Mouse (Mus musculus) forebrain, embryonic 11.5 days (tissue): ENCODE data around the gene Luc7l3. TPM values are rescaled to one million over a fixed set of nuclear protein-coding genes. Genes with fewer than 3 reads are reported as not detected.
A peak's percentile ranks its signal among the peaks of the same experiment; 100 is the strongest.

Experiments used
- ATAC-seq: fragments of 200-750 bp; cut with Nextera tagmentation; replicated peaks from 2 replicates; pipeline ENCODE4 v1.8.0; 2017; ENCODE audit warnings: moderate TSS enrichment; ENCODE audit not compliant: low FRiP score
- DNase-seq: peaks from one replicate; pipeline ENCODE4 v3.0.0-alpha.2; 2017; ENCODE audit warnings: low spot score
- H3K27ac ChIP-seq: fragments of 300-500 bp; sonication (generic); 2 replicates; pipeline ENCODE4 v1.5.1; 2014; ENCODE audit warnings: low read depth, low read length
- H3K27me3 ChIP-seq: fragments of 300-500 bp; sonication (generic); 2 replicates; pipeline ENCODE4 v1.6.1; 2014; ENCODE audit warnings: mild to moderate bottlenecking, low read length, mixed read lengths; ENCODE audit not compliant: control insufficient read depth, insufficient read depth
- H3K36me3 ChIP-seq: fragments of 300-500 bp; sonication (generic); 2 replicates; pipeline ENCODE4 v1.6.1; 2014; ENCODE audit warnings: mild to moderate bottlenecking, low read length, moderate library complexity, mixed read lengths; ENCODE audit not compliant: control insufficient read depth, insufficient read depth
- H3K4me1 ChIP-seq: fragments of 300-500 bp; sonication (generic); replicated peaks from 2 replicates; pipeline ENCODE4 v1.6.1; 2014; ENCODE audit warnings: low read length, mixed read lengths; ENCODE audit not compliant: control insufficient read depth, insufficient read depth
- H3K4me2 ChIP-seq: fragments of 300-500 bp; sonication (generic); 2 replicates; pipeline ENCODE4 v1.6.1; 2014; ENCODE audit warnings: low read depth, mild to moderate bottlenecking, low read length, moderate library complexity, mixed read lengths; ENCODE audit not compliant: severe bottlenecking
- H3K4me3 ChIP-seq: fragments of 300-500 bp; sonication (generic); 2 replicates; pipeline ENCODE4 v1.5.1; 2014; ENCODE audit warnings: low read depth, low read length
- H3K9ac ChIP-seq: fragments of 300-500 bp; sonication (generic); 2 replicates; pipeline ENCODE4 v1.6.1; 2014; ENCODE audit warnings: low read length
- H3K9me3 ChIP-seq: fragments of 300-500 bp; sonication (generic); 2 replicates; pipeline ENCODE4 v1.6.1; 2016; ENCODE audit warnings: low read length, mixed read lengths; ENCODE audit not compliant: control insufficient read depth
- WGBS: fragments of 180-500 bp; shearing (Covaris S2); extraction: QIAGEN DNeasy Blood & Tissue Kit; methylation state at CpG from one replicate; pipeline ENCODE4 v1.1.7; 2014; 5-methylcytosine and 5-hydroxymethylcytosine counted together
- polyA plus RNA-seq: library from polyadenylated mRNA; unstranded; fragments of >200 nt; fragmentation: Nextera tagmentation; extraction: Ambion mirVana; gene quantifications from 2 replicates; pipeline ENCODE4 v1.2.1, GENCODE M21; 2014

Luc7l3 gene
- polyA plus RNA-seq, 1 experiment from 2014 or later = 136 TPM

DNA sequence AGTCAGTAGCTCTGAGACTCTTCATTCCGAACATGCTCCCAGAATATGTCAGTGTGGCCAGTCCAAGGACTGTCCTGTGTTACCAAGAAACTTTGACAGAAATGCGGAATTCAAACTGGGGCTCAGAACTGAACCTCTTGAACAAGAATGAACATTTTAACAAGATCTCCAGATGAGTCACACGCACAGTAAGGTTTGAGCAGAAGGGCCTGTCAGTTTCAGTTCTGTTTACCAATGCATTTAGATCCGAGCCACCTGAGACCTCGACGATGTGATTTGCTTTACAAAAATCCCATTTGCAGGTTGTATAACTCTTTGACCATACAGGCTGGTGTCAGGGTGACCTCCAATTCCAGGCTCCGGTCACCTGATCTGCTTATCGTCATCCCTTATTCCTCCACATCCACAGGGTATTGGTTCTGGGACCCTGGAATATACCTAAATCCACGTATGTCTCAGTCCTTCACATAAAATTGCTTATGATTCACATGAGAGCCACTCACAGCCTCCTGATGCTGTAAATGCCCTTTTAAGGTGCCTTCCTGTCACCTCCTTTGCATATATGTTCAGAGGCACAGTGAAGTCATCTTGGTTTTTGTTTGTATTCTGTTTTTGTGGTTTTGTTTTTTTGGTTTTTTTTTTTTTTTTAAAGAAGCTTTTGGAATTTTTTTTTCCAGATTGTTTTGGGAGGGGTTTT lies 33.9 kb upstream of the Luc7l3 start:
- Histone ChIP-seq H3K4me1 (no peaks in the 10 kb centered on the region), H3K27me3 (no peaks in the 10 kb centered on the region), H3K27ac (no peak overlapping the region), H3K4me2 (no peak overlapping the region), H3K9ac (no peak overlapping the region), H3K9me3 (no peaks in the 10 kb centered on the region), H3K4me3 (no peak overlapping the region), H3K36me3 (no peaks in the 10 kb centered on the region)
- 90% methylated on average over 9 of the region's 9 CpGs for WGBS
- DNase-seq = no peak
- no peak for ATAC-seq

DNA sequence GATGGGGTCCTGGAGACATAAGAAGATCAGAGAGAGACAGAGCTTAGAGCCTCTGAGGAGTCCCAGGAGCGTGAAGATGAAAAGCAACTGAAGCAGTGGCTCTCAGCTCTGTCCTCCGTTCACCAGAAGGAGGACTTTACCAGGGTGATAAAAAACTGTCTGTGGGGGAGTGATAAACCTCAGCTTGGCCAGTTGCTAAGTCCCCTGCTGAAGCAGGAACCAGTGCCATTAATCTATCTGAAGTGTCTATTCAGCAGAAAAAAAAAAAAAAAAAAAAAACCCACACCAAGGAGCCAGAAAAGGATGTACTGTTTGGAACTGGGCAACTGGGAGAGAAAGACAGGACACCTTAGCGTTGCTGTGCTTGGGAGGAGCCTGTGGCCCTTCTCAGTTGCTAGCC lies 29.3 kb upstream of the Luc7l3 start:
- Histone ChIP-seq H3K36me3 (no peaks in the 10 kb centered on the region), H3K27ac (no peak overlapping the region), H3K4me3 (no peak overlapping the region), H3K27me3 (no peaks in the 10 kb centered on the region), H3K9ac (no peak overlapping the region), H3K4me1 (no peaks in the 10 kb centered on the region), H3K4me2 (no peak overlapping the region), H3K9me3 (no peaks in the 10 kb centered on the region)
- WGBS = 41% methylated on average over 3 of the region's 3 CpGs
- DNase-seq (no peak), ATAC-seq (no peak)

DNA sequence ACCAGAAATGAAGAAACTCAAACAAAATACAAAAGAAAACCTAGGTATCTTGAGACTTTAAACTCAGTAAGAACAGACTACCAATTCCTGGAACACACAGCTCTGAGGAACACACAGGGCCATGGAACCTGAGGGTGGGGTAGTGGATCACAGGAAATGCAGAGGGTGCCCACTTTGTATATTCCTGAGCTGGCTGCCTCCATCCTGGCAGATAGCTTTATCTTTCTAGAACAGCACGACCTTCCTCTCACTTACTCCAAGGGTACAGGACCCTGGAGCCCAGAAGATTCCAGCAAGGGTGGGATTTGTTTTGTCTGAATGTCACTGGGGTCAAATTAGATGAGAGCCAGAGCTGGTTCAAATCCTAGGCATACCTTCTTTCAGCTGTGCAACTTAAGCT lies 28.5 kb upstream of the Luc7l3 start:
- Histone ChIP-seq H3K4me3 (no peak overlapping the region), H3K36me3 (no peaks in the 10 kb centered on the region), H3K27ac (no peak overlapping the region), H3K4me1 (no peaks in the 10 kb centered on the region), H3K9me3 (no peaks in the 10 kb centered on the region), H3K4me2 (no peak overlapping the region), H3K27me3 (no peaks in the 10 kb centered on the region), H3K9ac (no peak overlapping the region)
- no peak for DNase-seq
- ATAC-seq = no peak
- WGBS = 78% methylated on average over 1 of the region's 1 CpGs

DNA sequence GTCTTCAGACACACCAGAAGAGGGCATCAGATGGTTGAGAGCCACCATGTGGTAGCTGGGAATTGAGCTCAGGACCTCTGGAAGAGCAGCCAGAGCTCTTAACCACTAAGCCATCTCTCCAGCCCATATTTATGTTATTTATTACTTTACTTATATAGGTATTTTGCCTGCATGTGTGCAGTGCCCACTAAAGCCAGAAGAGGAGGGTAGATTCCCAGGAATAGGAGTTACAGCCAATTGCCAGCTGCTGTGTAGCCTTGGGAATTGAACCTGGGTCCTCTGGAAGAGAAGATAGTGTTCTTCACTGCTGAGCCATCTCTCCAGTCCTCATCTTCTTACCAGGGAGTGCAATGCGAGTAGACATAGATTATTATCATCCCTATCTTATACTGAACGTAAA lies 28.1 kb upstream of the Luc7l3 start:
- H3K36me3 ChIP-seq = no peaks in the 10 kb centered on the region
- H3K4me3 ChIP-seq = no peak overlapping the region
- ATAC-seq (no peak), DNase-seq (no peak)
- H3K4me1 ChIP-seq = 0 out of 2 replicates have a peak, but pooled peaks cover 2% of the 10 kb centered on the region
- no peaks in the 10 kb centered on the region for H3K27me3 ChIP-seq
- 79% methylated on average over 2 of the region's 2 CpGs for WGBS
- no peak overlapping the region for H3K4me2 ChIP-seq
- no peak overlapping the region for H3K9ac ChIP-seq
- H3K9me3 ChIP-seq = no peaks in the 10 kb centered on the region
- no peak overlapping the region for H3K27ac ChIP-seq

DNA sequence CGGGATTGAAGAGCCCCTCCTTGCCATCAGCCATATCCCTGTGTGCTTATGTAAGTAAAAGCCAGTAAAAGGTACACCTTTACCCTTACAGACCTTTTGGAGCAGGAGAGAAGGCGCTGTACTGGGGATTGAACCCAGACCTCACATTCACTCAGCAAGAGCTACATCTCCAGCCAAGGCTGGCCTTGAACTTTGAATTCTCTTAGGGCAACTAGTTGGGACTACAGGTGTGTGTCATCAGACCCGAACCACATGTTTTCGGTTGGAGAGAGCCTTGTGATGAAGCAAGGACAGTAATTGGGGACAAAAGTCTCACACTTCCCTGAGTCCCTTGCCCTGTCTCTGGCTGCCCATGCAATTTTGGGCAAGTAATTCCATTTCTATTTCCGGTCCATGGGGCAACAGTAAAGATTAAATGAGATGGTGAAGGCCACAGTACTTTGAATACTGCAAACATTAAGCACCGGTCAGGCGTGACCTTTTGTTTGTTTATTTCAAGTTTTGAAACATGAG lies 25.3 kb upstream of the Luc7l3 start:
- Histone ChIP-seq H3K4me3 (no peak overlapping the region), H3K27ac (no peak overlapping the region), H3K4me1 (peaks cover 12% of the 10 kb centered on the region; the same call in 1 of the 2 replicates), H3K4me2 (no peak overlapping the region), H3K27me3 (no peaks in the 10 kb centered on the region), H3K9ac (no peak overlapping the region), H3K36me3 (no peaks in the 10 kb centered on the region), H3K9me3 (no peaks in the 10 kb centered on the region)
- DNase-seq (no peak), ATAC-seq (no peak)
- 88% methylated on average over 7 of the region's 7 CpGs for WGBS

DNA sequence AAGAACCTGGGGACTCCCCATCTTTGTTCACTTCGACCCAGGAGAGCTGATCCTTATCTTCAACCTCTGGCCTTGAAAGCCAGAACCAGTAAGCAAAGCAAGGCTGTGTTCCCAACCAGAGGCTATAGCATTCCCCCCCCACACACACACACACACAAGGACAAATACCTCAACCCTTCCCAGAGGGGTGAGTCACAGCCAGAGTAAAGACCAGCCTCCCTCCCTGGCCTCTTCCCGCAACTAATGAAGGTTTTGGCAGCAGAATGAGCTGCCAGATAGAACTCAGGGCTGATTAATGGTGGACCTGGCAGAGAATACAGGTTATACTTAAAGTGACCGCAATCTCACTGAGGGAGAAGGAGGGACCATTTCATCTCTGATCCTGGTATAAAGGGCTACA lies 24.8 kb upstream of the Luc7l3 start:
- Histone ChIP-seq H3K9ac (no peak overlapping the region), H3K4me1 (peaks cover 16% of the 10 kb centered on the region; the same call in 1 of the 2 replicates), H3K9me3 (no peaks in the 10 kb centered on the region), H3K36me3 (no peaks in the 10 kb centered on the region), H3K4me3 (no peak overlapping the region), H3K27ac (no peak overlapping the region), H3K4me2 (no peak overlapping the region), H3K27me3 (no peaks in the 10 kb centered on the region)
- no peak for ATAC-seq
- DNase-seq = no peak
- 71% methylated on average over 3 of the region's 3 CpGs for WGBS

DNA sequence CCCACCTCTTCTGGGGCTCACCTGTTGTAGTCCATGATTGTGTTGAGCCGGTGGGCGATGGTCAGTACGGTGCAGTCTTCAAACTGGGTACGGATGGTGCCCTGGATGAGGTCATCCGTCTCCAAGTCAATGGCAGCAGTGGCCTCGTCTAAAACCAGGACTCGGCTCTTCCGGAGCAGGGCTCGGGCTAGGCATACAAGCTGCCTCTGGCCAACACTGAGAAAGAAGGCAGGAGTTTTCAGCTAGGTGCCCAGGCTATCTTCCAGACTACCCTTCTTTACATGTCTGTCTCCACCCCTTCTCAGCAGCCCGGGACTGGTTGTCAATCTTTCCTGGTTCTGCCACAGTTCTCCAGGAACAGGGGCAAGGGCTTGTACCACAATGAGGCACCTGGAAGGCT lies 24.1 kb upstream of the Luc7l3 start:
- Histone ChIP-seq H3K4me1 (peaks cover 16% of the 10 kb centered on the region; the same call in 1 of the 2 replicates), H3K4me2 (no peak overlapping the region), H3K27me3 (no peaks in the 10 kb centered on the region), H3K27ac (no peak overlapping the region), H3K9me3 (no peaks in the 10 kb centered on the region), H3K4me3 (no peak overlapping the region), H3K36me3 (no peaks in the 10 kb centered on the region), H3K9ac (no peak overlapping the region)
- whole genome bisulfite sequencing = 89% methylated on average over 10 of the region's 10 CpGs
- no peak for DNase-seq
- no peak for ATAC-seq

DNA sequence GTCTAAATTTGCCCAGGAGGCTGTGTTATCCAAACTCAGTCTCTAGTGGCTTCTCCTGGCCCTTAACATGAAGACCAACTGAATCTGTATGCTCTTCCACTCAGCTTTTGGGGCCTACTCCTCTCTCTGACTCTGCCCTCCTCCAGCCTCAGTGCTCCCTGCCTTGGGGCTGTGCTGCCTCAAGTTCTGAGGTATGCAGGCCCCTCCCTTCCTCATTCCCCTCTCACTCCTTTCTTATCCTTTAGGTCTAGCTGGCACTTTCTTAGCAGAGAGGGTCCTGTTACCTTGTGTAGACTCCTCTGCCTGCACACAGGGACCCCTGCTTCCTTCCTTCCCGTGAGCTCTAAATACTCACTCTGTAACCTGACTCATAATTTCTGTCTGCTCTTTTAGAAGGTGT lies 22.7 kb upstream of the Luc7l3 start:
- Histone ChIP-seq H3K4me2 (no peak overlapping the region), H3K9me3 (no peaks in the 10 kb centered on the region), H3K36me3 (no peaks in the 10 kb centered on the region), H3K4me3 (no peak overlapping the region), H3K9ac (no peak overlapping the region), H3K4me1 (peaks cover 18% of the 10 kb centered on the region; the same call in 1 of the 2 replicates), H3K27me3 (no peaks in the 10 kb centered on the region), H3K27ac (peak overlapping the region; percentile 37; the same call in 1 of the 2 replicates)
- 47% methylated on average over 1 of the region's 1 CpGs for WGBS
- ATAC-seq (no peak), DNase-seq (no peak)

DNA sequence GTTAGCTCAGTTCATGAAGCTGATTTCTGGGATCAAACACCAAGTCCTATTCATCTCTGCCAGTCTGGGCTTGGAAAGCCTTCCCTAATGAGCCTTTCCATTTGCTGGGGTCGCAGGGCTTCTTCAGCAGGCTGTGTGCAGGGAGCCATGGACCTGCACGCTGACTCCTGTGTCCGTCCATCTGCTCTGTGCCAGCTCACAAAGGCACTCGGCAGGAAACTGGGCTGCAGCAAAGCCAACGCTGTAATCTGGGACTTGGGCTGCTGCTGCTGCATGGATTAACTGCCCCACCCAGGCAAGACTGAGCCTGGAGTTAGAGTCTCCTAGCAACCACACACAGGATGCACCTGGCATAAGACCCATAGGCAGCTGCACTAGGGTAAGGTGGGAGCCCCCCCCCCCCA lies 22.2 kb upstream of the Luc7l3 start:
- no peaks in the 10 kb centered on the region; the same call in 1 of the 2 replicates for H3K36me3 ChIP-seq
- WGBS = 12% methylated on average over 5 of the region's 5 CpGs
- DNase-seq (no peak), ATAC-seq (peak; percentile 23)
- peaks cover 18% of the 10 kb centered on the region; the same call in 1 of the 2 replicates for H3K4me1 ChIP-seq
- no peaks in the 10 kb centered on the region for H3K9me3 ChIP-seq
- peak overlapping the region; percentile 37 for H3K27ac ChIP-seq
- no peaks in the 10 kb centered on the region for H3K27me3 ChIP-seq
- H3K9ac ChIP-seq = peak overlapping the region; percentile 23; the same call in 1 of the 2 replicates
- no peak overlapping the region for H3K4me2 ChIP-seq
- no peak overlapping the region for H3K4me3 ChIP-seq
